ENCODE assay signal across 26 mouse cellular contexts in the genomic region with DNA sequence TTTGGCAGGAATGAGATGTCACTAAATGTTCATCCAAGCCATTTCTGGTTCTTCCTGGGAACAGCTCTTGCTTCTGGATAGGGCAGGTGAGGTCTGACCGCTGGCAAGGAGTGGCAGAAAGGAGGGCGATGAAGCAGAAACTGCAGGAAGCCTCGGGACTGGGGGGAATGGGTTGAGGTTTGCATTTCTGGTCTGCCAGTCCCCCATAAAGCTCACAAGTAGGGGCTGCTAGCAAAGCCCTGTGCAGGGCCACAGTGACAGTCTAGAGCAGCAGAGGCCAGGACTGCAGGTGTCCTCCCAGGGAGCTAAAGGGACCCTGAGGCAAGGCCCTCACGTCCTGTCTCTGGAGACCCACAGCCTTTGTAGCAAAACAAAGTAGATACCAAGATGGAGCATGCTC.
DNase-seq lines count a peak whose midpoint lies in the region; ATAC-seq and TF ChIP-seq lines count a peak whose summit lies in the region.
"Had no signal": no experiment of that assay in that cellular context is flagged by ENCODE, and none has a peak within 500 bp of the region (broad histone marks: within the 10 kb centered on the region; RNA-seq: fewer than 3 reads in every experiment).

No protein-coding gene starts in this region.

- no peak for TF ChIP-seq CTCF in thymus, adult 2 months (IDR thresholded peaks at IDR 0.05; ENCODE audit: borderline replicate concordance, control insufficient read depth, extremely low read depth, insufficient read depth, low read length, poor library complexity)

- H3K27me3 ChIP-seq in thymus, adult 2 months (ENCODE audit: control insufficient read depth, insufficient read depth, low read length) = no peaks in the 10 kb centered on the region

- no peak for TF ChIP-seq POLR2A in thymus, adult 2 months (IDR thresholded peaks at IDR 0.05; ENCODE audit: control insufficient read depth, extremely low read depth, insufficient read depth, low read length, poor library complexity)

- no peak overlapping the region for H3K4me3 ChIP-seq in thymus, adult 2 months (ENCODE audit: control insufficient read depth, insufficient read depth, low read length)
- H3K4me3 ChIP-seq: embryonic facial prominence, embryonic 13.5 days; embryonic facial prominence, embryonic 15.5 days; erythroblast, embryonic 14.5 days; forebrain, embryonic 10.5 days; forebrain, embryonic 12.5 days had no signal

- 21% methylated on average over 4 of the region's 4 CpGs for WGBS in thymus, adult 2 months

- no peak for ATAC-seq in CD4-positive, CD25-positive, alpha-beta regulatory T cell, adult 4 months
- ATAC-seq: activated CD4-positive, CD25-positive, alpha-beta regulatory T cell, adult 4 months; forebrain, embryonic 14.5 days; forebrain, embryonic 16.5 days; Patski had no signal

- peaks cover 23% of the 10 kb centered on the region for H3K4me1 ChIP-seq in thymus, adult 2 months (replicated peaks; ENCODE audit: control insufficient read depth, insufficient read depth, low read length)
- H3K4me1 ChIP-seq: embryonic facial prominence, embryonic 15.5 days had no signal

- no peaks in the 10 kb centered on the region for H3K36me3 ChIP-seq in thymus, adult 2 months (ENCODE audit: control insufficient read depth, insufficient read depth, low read length)
- H3K36me3 ChIP-seq: embryonic facial prominence, embryonic 13.5 days; embryonic facial prominence, embryonic 15.5 days; forebrain, embryonic 10.5 days; forebrain, embryonic 12.5 days; G1E had no signal

- H3K27ac ChIP-seq in thymus, adult 2 months (ENCODE audit: control insufficient read depth, insufficient read depth, low read length) = no peak overlapping the region; the same call in 1 of the 2 replicates
- H3K27ac ChIP-seq: embryonic facial prominence, embryonic 13.5 days; embryonic facial prominence, embryonic 15.5 days; forebrain, embryonic 10.5 days; forebrain, embryonic 12.5 days had no signal

- peak; percentile 52 for DNase-seq in thymus, adult 2 months
- no peak for DNase-seq in thymus, postnatal 0 days (ENCODE audit: low spot score)
- peak; percentile 62 for DNase-seq in thymus, postnatal 14 days
- peak; percentile 52 to 64 for DNase-seq in thymus, postnatal 36 days
- no peak for DNase-seq in spleen, postnatal 10 days (ENCODE audit: low spot score in 2 of 2)
- DNase-seq in cerebellum, adult 9-11 months = no peak
- DNase-seq: adrenal gland, adult 8-10 months; adrenal gland, postnatal 14 days; adrenal gland, postnatal 36 days; cerebellum, adult 11-12 months; cerebellum, adult 2 months; cerebellum, adult 9-10 months; cerebellum, postnatal 14 days; cerebellum, postnatal 36 days; embryo, embryonic 11 days had no signal

Comparison
In these comparisons a context has a peak if more than half of its experiments do, and no peak if none do; other contexts are left out.
1. DNase-seq: peak in thymus, adult 2 months (single experiment), thymus, postnatal 14 days (single experiment) and thymus, postnatal 36 days (2 of 2); none in thymus, postnatal 0 days (single experiment), spleen, postnatal 10 days (0 of 2) and cerebellum, adult 9-11 months (single experiment).